Mouse (Mus musculus) testis, postnatal 14 days (tissue): Measurements from ENCODE around the gene Ces2e.
"Not testable (repeated sequence)": the region's sequence is repeated elsewhere in the genome, so short reads cannot be mapped to it uniquely, and the experiment has no call there.

Experiments
- DNase-seq: peaks from one replicate; pipeline ENCODE4 v3.0.0; 2021; ENCODE audit warnings: low spot score

Ces2e gene

DNA sequence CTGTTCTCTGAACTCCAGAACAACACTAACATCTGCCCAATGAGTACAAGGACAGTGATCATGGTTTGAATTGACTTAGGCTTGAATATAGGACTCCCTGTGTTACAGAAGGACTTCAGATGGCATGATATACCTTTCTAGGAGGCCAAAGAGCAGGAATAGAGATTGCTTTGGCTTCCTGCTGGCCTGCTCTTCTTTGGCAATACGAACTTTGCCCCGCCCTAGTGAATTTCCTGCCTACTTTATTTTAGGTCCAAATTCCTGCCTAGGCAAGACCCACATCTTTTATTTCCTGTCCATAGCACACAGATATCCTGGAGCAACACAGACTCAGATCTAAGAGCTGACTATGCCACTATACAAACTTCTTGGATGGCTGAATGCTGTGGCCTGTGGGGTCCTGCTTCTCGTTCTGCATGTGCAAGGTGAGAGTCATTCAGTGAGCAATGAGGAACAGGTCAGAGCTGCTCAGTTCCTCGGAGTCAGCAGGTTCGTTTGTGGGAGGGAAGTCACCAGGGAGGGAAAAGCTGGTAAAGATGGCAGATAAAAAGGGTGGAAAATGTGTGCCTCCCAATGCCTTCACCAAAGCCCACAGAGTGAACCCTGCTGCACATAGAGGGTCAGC lies at the start of gene Ces2e:
Gene Ces2e, plus strand, starts transcription at position 289 of the 625 bp plus-strand sequence.
- no peak for DNase-seq

DNA sequence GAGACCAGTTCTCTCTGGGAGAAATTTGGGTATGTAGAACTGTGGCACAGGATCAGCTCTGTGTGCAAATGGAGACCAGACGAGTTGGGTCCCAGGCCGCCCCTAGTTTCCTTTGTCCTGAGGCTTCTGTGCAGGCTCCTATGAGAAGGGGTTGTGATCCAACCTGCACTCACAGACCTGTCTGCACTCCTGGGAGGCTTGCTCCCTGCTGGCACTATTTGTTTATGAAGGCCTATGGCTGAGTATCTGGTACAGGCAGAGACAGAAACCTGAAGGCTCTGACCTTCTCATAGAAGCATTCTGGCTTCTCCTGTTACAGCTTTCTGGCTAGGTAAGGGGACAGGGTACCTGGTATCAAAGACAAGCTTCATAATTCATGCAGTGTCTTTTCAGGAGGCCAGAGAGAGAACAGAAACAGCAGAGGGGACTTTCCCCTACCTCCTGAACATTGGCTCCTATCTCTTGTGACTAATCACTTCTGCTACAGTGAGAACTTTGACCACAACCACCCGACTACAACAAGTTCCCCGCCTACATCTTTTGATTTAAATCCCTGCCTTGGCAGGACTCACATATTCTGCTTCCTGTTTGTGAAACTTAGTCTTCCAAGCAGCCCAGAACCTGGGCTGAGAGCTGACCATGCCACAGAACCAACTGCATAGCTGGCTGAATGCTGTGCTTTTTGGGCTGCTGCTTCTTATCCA lies 39.7 kb upstream of the Ces2e start:
- not testable (repeated sequence) for DNase-seq

DNA sequence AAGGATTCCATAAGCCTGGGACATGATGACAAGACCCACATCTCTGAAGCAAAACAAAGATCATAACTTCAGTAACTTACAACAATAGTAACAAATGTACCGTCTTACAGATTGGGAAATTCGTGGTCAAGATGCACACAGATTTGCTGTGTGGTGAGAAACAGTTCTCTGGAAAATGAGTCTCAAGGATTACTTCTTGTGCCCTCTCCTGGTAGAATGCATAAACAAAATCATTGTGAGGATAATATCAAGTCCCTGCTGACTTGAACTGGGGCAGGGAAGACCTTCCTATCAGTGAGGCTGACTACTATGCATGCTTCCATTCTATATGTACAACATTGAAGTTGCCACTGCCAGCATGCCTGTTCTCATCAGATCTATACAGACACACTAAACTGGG lies 24.3 kb upstream of the Ces2e start:
- DNase-seq, result no peak

DNA sequence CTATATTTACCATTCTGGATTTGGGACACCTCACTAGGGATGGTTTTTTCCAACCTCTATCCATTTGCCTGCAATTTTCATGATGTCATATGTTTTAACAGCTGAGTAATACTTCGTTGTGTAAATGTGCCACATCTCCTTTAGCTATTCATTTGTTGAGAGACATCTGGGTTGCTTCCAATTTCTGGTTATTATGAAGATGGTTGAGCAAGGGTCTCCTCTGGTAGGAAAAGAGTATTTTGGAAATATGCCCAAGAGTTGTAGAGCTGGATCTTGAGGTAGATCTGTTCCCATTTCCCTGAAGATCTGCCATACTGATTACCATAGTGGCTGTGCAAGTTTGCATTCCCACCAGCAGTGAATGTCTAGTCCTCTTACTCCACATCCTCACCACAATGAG lies 18.9 kb upstream of the Ces2e start:
- DNase-seq, result no peak

DNA sequence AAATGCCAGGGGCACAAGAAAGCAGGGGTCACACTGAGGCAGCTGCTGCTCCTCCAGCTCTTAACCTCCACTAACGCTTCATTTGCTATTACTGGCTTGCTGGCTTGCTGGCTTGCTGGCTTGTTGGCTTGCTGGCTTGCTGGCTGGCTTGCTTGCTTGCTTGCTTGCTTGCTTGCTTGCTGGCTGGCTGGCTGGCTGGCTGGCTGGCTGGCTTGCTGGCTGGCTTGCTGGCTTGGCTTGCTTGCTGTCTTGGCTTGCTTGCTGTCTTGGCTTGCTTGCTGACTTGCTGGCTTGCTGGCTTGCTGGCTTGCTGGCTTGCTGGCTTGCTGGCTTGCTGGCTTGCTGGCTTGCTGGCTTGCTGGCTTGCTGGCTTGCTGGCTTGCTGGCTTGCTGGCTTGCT lies 17.0 kb upstream of the Ces2e start:
- DNase-seq, result not testable (repeated sequence)

DNA sequence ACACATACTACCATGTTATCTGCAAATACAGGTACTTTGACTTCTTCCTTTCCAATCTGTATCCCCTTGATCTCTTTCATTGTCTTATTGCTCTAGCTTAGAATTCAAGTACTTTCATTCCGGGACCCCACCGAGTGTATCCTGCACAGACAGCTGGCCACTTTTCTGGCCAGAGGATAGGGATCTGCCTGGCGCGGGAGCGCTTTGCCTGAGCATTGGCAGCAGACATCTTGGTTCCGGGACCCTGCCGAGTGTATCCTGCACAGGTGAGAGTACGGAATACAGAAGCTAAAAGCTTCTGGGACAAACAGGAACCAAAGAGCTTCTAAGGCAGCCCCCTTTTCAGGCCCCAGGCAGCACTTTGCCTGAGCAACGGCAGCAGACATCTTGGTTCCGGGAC lies 16.4 kb upstream of the Ces2e start:
- not testable (repeated sequence) for DNase-seq

DNA sequence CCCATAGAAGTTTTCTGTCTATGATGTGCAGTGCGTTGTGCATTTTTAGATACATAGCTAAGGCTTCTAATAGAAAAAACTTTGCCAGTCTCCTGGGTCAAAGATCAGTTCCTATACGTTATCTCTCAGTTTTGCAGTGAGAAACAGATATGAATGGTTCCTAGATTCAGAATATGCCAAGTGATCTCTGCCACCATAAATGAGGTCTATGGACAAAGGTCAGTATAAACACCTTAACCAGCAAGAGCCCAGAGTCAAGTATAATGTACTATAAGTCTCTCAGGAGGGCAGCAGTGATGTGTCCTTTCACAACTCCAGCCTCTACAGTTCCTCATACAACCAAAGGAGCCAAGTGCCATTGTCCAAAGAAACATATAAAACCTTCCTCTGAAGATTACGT lies 1.2 kb downstream of the Ces2e start:
- DNase-seq, result no peak

DNA sequence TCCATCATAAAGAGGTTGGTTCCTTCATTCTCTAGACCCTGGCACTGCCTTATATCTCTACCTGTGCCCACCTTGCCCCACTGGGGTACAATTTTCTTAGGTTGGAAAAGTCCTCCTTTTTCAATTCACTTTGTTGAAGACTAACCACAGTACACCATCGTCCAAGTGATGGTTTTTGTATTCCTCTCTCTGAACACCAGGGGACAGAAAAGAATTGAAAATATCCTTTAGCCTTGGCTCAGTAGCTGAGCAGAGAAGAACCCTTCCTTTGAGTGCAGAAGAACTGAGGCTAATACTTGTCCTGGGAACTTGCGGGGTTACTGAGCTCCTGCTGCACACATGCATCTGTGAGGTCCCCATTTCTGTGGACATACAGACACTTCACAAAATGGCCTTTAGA lies 18.6 kb downstream of the Ces2e start:
- DNase-seq, result no peak

DNA sequence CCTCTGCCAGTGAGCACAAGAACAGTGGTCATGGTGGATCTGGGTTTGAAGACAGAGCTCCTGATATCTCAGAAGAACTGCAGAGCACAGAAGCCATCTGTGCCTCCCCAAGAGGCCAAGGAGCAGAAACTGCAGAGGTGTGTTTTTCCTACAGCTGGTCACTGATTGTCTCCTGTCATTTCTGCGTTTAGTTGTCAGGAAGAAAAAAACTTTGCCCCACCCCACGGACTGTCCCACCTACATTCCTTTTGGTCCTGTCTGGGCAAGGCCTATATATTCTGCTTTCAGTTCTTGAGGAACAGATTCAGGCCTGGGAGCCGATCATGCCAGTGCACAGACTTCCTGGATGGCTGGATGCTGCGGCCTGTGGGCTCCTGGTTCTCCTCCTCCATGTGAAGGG lies 21.0 kb downstream of the Ces2e start, which contains the start of gene Ces2f:
Gene Ces2f, plus strand, starts transcription at position 301 of the 400 bp plus-strand sequence.
- no peak for DNase-seq

DNA sequence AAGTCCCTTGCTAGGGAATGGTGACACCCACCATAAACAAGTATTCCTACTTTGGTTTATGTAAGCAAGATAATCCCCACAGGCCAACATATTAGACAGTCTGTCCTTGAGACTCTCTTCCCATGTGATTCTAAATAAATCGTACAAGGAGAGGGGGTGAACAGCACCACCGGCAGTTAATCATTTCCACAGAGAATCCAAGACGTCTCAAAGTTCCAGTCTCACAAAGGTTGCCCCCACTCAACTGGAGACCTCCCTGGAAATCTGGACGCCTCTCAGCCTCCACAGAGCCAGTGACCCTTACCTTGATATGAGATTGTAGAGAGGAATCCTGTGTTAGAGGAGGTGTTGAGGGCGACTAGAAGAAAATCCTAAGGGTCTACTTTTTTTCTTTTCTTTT lies 23.0 kb downstream of the Ces2e start:
- no peak for DNase-seq

DNA sequence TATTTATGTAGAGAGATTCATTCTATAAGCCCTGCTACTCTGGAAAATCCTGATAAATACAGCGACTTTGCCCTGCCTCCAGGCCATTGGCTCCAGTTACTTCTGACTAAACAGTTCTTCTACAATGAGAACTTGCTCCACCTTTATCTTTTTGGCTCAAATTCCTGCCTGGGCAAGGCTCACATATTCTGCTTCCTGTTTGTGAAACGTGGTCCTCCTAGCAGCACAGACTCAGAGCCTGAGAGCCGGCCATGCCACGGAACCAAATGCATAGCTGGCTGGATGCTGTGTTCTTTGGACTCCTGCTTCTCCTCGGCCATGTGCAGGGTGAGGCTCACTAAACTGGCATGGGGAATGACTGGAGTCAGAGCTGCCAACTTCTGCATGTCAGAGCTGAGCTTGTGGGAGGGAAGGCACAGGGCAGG lies 35.5 kb downstream of the Ces2e start, which contains the start of gene Ces2g:
Gene Ces2g, plus strand, starts transcription at position 182 of the 425 bp plus-strand sequence.
- peak; percentile 18 for DNase-seq

DNA sequence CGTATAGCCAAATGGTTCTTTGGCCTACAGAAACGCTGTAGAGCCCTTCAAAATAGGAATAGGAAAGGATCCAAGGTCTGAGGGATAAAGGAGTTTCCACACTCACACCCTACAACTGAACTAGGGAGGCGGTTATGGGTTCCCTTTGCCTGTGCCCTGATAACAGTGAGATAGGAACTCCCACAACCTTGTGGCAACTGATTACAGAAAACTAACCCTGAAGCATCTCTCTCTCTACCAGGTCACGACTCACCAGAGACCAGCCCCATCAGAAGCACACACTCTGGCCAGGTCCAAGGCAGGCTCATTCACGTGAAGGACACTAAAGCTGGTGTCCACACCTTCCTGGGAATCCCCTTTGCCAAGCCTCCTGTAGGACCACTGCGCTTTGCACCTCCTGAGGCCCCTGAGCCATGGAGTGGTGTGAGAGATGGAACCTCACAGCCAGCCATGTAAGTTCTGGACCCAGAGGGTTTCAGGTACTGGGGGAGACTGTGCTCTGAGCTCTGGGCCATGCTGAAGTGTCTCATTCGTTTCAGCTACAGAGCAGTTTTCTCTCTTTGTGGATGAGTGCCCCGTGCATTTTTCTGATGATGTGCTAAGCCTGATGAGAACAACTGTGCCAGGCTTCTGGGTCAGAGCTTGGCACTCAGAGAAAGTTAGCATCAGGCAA lies 36.3 kb downstream of the Ces2e start:
- DNase-seq, result no peak

DNA sequence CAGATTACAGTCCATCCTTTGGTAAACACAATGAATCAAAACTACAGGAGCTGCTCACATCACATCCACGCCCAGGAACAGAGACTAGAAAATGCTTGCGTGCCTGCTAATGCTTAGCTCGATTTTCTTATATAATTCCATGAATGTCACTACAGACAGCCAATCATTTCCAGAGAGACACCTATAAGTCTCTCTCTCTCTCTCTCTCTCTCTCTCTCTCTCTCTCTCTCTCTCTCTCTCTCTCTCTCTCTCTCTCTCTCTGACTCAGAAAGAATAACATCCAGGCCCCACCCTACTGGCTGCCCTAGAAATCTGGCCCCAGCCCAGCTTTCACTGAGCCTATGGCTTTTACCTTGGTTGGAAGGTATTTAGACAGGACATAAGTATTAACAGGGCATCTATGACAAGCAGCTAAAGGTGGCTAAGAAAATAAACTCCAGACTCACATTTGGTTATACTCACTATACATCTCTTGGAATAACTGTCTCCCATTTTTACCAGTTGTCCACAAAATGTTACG lies 37.4 kb downstream of the Ces2e start:
- no peak for DNase-seq

DNA sequence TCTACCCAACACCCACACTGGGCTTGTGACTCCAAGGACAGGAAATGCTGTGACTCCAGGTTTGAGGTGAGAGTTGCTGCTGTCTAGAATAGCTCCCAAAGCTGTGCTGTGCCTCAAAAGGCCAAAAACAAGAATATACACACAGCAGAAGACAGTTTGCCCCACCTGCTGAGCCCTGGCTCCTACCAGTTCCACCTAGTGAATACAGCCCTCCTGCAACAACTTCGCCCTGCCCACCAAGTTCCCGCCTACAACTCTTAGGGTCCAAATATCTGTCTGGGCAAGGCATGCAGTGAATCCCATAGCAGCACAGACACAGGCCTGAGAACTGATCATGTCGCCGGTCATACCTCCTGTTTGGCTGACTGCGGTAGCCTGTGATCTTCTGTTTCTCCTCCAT lies 58.1 kb downstream of the Ces2e start:
- no peak for DNase-seq
